Mouse (Mus musculus) layer of hippocampus, adult 2 months (tissue): Measurements from ENCODE around the gene Zbtb8a. TPM values are rescaled to one million over a fixed set of nuclear protein-coding genes. Genes with fewer than 3 reads are reported as not detected.

Experiments
- DNase-seq, 2 experiments: peaks; one replicate each; pipeline ENCODE4 v3.0.0; 2022; ENCODE audit warnings: low spot score in 2 of 2
- H3K27ac ChIP-seq: fragments of 200-600 bp; 2 replicates; pipeline ENCODE4 v1.8.1; 2022
- H3K4me3 ChIP-seq: fragments of 200-600 bp; 2 replicates; pipeline ENCODE4 v1.8.1; 2022; ENCODE audit warnings: mild to moderate bottlenecking
- CTCF ChIP-seq: fragments of 200-600 bp; conservative IDR thresholded peaks from 2 replicates; pipeline ENCODE4 v1.8.1; 2022; ENCODE audit warnings: antibody characterized with exemption, mild to moderate bottlenecking, moderate library complexity
- total RNA-seq, 2 experiments: library from RNA; stranded (reverse); gene quantifications; 2 replicates each; pipeline ENCODE4 v1.2.3; 2021

Zbtb8a gene
- total RNA-seq, 2 experiments from 2014 or later = 4.1 TPM

DNA sequence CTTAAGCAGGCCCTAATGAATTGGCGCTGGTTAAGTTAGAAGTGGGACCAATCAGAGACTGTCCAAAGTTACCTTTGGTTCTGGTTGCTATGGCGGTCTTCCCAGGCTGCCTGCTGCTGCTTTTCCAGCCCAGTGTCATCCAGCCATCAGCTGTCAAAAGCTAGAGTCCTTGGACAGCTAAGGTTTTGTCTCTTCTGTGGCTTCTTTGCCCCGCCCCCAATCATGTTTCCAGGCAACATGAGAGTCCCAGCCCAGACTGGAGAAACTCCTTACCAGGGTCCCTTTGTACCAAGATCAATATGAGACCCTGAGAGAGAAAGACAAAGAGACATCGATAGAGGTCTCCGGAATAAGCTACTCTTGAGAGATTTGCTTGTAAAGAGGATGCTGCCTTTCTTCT, 10.5 kb upstream of the Zbtb8a start:
- Histone ChIP-seq H3K4me3 (no peak overlapping the region), H3K27ac (no peak overlapping the region)
- TF ChIP-seq CTCF = no peak
- DNase-seq = no peak

DNA sequence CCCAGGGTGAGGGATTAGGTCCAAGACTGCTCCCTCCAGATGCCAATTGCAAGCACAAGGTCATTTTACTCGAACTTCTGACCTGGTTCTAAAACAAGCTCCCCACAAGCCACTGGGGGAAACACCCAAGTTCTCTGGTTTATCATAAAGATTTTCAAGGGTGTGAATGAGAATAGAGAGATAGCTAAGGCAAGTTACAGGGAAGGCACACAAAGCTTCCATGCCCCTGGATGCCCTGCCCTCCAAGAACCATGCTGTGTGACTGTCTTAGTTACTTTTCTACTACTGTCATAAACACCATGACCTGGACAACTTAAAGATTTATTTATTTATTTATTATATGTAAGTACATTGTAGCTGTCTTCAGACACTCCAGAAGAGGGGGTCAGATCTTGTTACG, 9.1 kb upstream of the Zbtb8a start:
- no peak for TF ChIP-seq CTCF
- DNase-seq = no peak
- H3K27ac ChIP-seq = no peak overlapping the region
- H3K4me3 ChIP-seq = no peak overlapping the region

DNA sequence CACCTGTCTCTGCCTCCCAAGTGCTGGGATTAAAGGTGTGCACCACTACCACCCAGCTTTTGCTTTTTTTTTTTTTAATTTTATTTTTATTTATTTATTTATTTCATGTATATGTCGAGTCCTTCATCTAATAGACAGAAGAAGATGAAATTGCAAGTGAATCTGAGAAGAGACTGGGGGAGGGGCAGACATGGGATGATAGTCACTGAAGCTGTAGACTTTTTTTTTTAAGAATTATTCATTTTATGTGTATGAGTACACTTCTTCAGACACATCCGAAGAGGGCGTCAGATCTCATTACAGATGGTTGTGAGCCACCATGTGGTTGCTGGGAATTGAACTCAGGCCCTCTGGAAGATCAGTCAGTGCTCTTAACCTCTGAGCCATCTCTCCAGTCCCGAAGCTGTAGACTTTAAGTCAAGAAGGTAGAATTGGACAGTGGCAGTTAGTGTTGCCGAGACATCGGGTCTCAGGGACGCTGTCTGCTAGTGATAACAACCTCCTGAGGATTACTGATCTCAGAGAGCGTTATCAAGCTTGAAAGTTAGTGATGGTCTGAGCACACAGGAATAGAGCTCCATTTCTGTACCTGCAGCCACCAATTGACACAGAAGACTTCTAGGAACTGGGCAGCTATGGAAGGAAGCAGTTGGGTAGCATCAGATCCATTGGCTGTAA, 8.5 kb upstream of the Zbtb8a start:
- H3K27ac ChIP-seq = no peak overlapping the region
- DNase-seq = no peak
- TF ChIP-seq CTCF = no peak
- H3K4me3 ChIP-seq = no peak overlapping the region

DNA sequence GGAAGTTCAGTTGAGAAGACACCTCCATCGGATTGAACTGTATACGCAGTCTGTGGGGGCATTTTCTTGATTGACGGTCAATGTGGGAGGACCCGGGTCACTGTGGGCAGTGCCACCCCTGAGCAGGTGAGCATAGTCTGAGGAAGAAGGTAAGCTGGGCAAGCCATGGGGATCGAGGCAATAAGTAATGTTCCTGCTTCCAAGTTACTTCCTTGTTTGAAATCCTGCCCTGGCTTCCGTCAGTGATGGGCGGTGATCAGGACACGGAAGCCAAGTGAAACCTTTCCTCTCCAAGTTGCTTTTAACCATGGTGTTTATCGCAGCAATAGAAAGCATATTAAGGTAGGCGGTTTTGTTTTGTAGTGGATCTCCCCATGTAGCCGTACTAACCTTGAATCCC, 7.8 kb upstream of the Zbtb8a start:
- H3K4me3 ChIP-seq = no peak overlapping the region
- no peak overlapping the region for H3K27ac ChIP-seq
- no peak for TF ChIP-seq CTCF
- DNase-seq = no peak

DNA sequence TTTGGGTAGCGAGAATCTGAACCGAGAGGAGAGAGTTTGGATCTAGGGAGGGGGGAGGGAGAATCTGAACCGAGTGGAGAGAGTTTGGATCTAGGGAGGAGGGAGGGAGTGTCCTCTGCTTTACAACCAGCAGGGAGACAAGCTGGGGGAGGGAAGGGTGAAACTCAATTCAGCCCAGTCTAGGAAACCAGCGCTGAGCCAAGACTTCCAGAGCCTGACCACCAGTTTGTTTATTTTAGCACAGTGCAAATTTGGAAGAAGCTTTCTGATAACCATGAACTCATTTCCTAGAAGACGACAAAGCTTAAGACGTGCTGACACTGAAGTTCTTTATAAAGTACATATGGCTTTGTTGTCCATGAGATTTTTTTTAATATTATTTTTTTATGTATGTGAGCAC, 6.5 kb upstream of the Zbtb8a start:
- TF ChIP-seq CTCF = no peak
- H3K27ac ChIP-seq = no peak overlapping the region
- no peak overlapping the region for H3K4me3 ChIP-seq
- DNase-seq = no peak

DNA sequence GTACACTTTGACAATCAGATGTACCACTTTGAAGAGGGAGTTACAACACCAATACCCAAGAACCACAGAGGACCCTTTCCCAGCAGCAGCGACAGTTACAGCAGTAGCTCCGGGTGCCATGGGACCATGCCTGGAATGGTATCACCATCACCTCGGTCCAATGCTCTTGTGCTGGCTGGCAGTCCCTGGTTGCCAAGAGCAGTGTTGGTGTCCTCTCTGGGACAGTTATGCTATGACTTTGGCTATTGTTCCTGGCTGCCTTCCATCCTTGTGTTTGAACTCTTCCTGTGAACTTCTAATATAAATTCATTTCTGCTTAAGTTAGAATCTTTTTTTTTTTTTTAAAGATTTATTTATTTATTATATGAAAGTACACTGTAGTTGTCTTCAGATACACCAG, 5.7 kb upstream of the Zbtb8a start:
- TF ChIP-seq CTCF = no peak
- H3K27ac ChIP-seq = no peak overlapping the region
- H3K4me3 ChIP-seq = no peak overlapping the region
- no peak for DNase-seq

DNA sequence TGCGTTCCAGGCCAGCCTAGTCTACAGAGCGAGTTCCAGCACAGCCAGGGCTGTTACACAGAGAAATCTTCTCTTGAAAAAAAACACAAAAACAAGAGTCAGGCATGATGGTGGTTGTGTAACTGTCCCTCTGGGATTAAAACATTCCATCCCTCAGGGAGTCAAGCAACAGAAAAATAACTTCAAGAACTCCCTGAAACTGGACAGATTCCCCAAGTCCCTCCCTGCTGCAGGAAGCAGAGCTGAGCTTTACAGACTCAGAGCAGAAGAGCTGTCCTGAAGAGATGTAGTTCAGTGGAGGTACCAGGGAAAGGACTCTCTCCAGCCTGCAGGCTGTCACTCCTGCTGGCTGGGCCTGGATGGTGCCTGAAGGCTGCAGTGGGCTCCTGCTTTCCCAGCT, 4.6 kb upstream of the Zbtb8a start:
- Histone ChIP-seq H3K27ac (no peak overlapping the region), H3K4me3 (no peak overlapping the region)
- DNase-seq = no peak
- TF ChIP-seq CTCF = no peak

DNA sequence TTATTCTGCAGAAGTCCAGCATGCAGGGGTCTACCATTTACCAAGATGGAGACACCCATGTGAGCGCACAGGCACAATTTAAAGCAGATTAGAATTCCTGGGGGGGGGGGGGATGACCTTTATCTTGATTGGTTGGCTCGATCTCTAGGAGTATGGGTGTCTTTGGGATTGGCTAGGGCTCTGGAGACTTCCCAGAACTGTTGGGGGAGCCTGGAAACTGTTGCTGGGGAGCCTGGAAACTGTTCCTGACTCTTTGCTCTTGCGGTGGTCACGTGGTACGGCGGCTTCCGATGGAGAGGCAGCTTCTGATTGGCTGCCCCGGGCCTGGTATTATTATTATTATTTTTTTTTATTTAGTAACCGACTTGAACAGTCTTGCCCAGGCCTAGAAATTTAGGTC, 4.1 kb upstream of the Zbtb8a start:
- TF ChIP-seq CTCF = no peak
- Histone ChIP-seq H3K27ac (no peak overlapping the region), H3K4me3 (no peak overlapping the region)
- DNase-seq = no peak

DNA sequence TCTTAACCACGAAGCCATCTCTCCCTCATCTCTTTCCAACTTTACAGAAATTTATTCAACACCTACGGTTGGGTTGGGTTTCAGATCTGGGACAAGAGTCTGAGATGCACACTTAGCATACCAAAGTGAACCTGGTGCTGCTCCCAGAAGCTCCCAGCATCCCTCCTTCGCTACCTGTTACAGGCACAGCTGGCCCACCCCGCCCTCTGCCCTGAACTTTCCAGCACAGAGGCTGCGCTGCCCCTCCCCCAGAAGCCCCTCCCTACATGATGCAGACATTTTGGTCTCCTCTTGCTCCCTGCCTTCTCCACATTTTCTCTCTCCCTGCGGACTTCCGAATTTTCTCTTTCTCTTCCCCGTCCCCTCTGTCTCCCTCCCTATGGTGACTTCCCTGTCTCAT, 3.2 kb upstream of the Zbtb8a start:
- no peak for DNase-seq
- no peak for TF ChIP-seq CTCF
- Histone ChIP-seq H3K4me3 (no peak overlapping the region), H3K27ac (no peak overlapping the region)

DNA sequence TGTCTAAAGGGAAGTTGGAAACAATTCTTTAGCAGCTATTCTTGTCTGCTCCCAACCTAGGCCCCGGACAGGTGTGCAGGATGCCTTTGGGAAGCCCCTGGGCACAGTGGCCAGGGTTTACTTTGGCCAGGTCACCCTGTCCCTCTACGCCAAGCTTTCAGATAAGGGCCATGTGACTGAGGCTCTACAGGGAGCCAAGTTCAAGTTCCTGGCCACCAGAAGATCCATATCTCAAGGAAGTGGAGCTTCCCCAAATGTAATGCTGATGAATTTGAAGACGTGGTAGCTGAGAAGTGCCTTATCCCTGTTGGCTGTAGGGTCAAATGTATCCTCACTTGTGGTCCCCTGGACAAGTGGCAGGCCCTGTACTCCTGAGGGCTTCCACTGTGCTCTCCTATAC, 1.9 kb upstream of the Zbtb8a start:
- H3K27ac ChIP-seq = no peak overlapping the region
- DNase-seq = no peak
- no peak overlapping the region for H3K4me3 ChIP-seq
- TF ChIP-seq CTCF = no peak

DNA sequence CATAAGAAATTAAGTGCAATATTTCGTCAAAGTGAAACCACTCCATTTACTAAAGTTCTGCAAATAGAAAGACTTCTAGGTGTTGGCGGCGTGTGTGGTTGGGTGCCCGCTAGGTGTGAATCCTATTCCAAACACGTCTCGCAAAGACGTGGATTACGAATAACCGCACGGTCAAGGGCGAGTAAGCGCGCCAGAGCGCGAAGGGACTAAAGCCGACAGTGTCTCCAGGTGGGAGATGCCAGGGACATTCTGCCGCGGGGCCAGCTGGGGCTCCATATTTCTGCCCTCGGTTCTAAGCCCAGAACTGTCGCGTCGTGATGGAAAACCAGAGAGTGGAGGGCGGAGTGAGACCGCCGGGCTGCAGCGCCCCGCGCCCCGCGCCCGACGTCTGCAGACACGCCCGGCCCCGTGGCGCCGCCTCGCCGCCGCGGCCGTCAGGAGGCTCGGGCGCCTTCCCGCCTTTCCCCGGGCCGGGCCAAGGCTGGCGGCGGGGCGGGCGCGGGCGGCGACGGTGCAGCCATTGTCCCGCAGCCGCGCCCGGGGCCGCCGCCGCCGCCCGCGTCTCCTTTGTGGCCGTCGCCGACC, 863 bp downstream of the Zbtb8a start:
- TF ChIP-seq CTCF = peak; percentile 19
- 0 out of 2 replicates have a peak overlapping the region, but pooled peaks have one; percentile 50 for H3K27ac ChIP-seq
- H3K4me3 ChIP-seq = peak overlapping the region; percentile 64
- peak; percentile 5 to 30 for DNase-seq

DNA sequence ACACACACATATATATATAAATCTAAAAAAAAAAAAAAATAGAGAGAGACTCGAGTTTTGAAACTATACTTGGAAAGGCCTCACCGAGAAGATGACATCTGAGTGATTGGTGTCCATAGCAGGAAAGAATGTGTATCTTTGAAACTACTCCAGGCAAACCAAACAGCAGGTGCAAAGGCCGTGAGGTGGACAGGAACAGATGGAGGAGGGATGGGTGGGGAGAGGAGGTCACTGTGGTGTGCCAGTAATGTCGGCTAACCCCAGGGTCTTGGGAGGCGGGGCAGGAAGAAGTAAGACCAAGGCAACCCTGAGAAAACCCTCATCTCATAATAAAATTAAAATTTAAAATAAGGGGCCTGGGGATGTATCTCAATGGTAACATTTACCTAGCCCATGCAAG, 2.1 kb downstream of the Zbtb8a start:
- Histone ChIP-seq H3K27ac (no peak overlapping the region), H3K4me3 (no peak overlapping the region)
- no peak for TF ChIP-seq CTCF
- DNase-seq = no peak

DNA sequence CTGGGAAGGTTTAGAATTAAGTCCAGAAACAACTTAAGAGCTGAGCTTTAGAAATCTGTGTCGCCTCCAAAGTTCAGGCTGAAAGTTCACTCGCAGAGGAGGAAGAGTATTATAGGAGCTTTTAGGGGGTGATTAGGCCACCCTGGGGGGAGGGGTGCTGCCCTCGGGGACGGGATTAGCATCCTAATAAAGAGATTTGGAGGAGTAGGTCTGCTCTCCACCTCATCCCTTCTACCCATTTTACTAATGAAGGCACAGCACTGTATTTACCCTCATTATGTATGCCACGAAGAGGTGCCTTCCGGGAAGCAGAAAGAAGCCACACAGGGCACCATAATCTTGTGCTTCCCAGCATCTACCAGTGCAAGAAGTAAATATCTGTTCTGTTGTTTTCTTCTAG, 2.9 kb downstream of the Zbtb8a start:
- DNase-seq = no peak
- H3K27ac ChIP-seq = no peak overlapping the region
- H3K4me3 ChIP-seq = no peak overlapping the region
- no peak for TF ChIP-seq CTCF

DNA sequence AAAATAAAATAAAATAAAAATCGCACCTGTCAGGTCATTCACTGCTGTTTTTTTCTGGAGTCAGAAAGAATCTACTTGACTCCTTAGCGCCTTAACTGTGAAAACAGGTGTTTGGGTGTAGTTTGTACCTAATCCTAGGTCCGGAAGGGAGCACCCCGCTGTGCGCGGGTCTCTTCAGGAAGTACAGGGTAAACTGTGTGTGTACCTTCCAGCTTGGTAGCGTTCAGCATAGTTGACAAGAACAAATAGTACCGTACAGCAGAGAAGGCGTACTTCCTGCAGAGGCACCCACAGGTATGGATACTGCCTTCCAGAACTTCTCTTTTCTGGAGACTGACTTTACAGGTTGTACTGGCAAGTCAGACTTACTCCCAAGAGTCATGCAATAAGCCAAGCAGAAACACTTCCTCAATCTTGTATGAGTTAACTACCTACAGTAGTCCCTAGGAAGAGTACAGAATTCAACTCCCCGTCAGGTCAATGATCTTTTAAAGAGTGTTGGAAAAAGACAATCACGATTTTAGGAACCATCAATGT, 3.6 kb downstream of the Zbtb8a start:
- no peak for DNase-seq
- Histone ChIP-seq H3K4me3 (no peak overlapping the region), H3K27ac (no peak overlapping the region)
- no peak for TF ChIP-seq CTCF
